ENCODE assay signal across 12 mouse cellular contexts in the genomic region with DNA sequence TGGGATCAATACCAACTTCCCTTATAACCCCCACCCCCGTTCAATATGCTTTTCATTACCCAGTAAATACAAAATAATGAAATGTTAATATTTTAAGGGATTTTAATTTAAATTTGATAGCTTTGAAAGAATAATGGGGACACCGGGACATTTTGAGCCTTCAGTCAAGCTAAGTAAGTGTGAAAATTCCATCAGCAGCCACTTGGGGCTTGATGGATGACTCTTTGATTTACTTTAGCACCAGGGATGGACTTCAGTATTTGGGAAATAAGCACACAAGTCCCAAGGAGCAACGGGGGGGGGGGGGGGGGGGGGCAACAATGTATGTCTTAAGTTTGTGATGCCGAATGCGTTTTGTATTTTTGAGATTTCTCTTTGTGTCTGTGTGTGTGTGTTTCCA. TPM values are rescaled to one million over a fixed set of nuclear protein-coding genes. Genes with fewer than 3 reads are reported as not detected.
A peak's percentile ranks its signal among the peaks of the same experiment; 100 is the strongest.
DNase-seq lines count a peak whose midpoint lies in the region; ATAC-seq and TF ChIP-seq lines count a peak whose summit lies in the region.
"Had no signal": no experiment of that assay in that cellular context is flagged by ENCODE, and none has a peak within 500 bp of the region (broad histone marks: within the 10 kb centered on the region; RNA-seq: fewer than 3 reads in every experiment).

No protein-coding gene starts in this region.

- no peak overlapping the region for H3K9ac ChIP-seq in hindbrain, embryonic 15.5 days
- H3K9ac ChIP-seq in intestine, postnatal 0 days (ENCODE audit: low read depth, low read length): no peak overlapping the region

- ATAC-seq in hindbrain, embryonic 15.5 days (ENCODE audit: low FRiP score, low read depth): no peak
- no peak for ATAC-seq in intestine, postnatal 0 days

- DNase-seq in hindbrain, embryonic 10.5 days (ENCODE audit: low spot score): no peak
- DNase-seq in retina, embryonic 14.5 days (ENCODE audit: low spot score): peak; percentile 31
- no peak for DNase-seq in retina, postnatal 1 day
- no peak for DNase-seq in adrenal gland, postnatal 36 days
- no peak for DNase-seq in thymus, postnatal 25 days
- no peak for DNase-seq in left cerebral cortex, postnatal 14 days (ENCODE audit: low spot score in 2 of 2)
- DNase-seq: adrenal gland, postnatal 10 days; gastrocnemius, postnatal 36 days; right cerebral cortex, postnatal 14 days had no signal

- peaks cover 29% of the 10 kb centered on the region for H3K4me1 ChIP-seq in hindbrain, embryonic 15.5 days (replicated peaks)
- peaks cover 52% of the 10 kb centered on the region for H3K4me1 ChIP-seq in hindbrain, embryonic 10.5 days (replicated peaks)
- H3K4me1 ChIP-seq in intestine, postnatal 0 days (replicated peaks; ENCODE audit: control insufficient read depth, insufficient read depth, low read length): peaks cover 8% of the 10 kb centered on the region; the same call in 1 of the 2 replicates

- WGBS in hindbrain, embryonic 15.5 days: 32% methylated on average over 5 of the region's 5 CpGs
- 36% methylated on average over 5 of the region's 5 CpGs for WGBS in hindbrain, embryonic 10.5 days
- 49% methylated on average over 5 of the region's 5 CpGs for WGBS in intestine, postnatal 0 days

- no peak overlapping the region for H3K27ac ChIP-seq in hindbrain, embryonic 15.5 days (replicated peaks)
- H3K27ac ChIP-seq in hindbrain, embryonic 10.5 days: no peak overlapping the region
- no peak overlapping the region for H3K27ac ChIP-seq in intestine, postnatal 0 days (ENCODE audit: low read depth, low read length)

- intact Hi-C loops in left cerebral cortex, postnatal 14 days (cut with DNase I): loop anchor here (5.0 kb wide), 4 partner anchors 34 to 459 kb away; no protein-coding TSS in a partner anchor

- H3K4me3 ChIP-seq in hindbrain, embryonic 15.5 days: peak overlapping the region; percentile 80; the same call in 1 of the 2 replicates
- H3K4me3 ChIP-seq in hindbrain, embryonic 10.5 days: no peak overlapping the region; the same call in 1 of the 2 replicates
- H3K4me3 ChIP-seq in intestine, postnatal 0 days (ENCODE audit: low read depth, low read length): peak overlapping the region; percentile 62

- H3K9me3 ChIP-seq in hindbrain, embryonic 15.5 days: no peaks in the 10 kb centered on the region
- H3K9me3 ChIP-seq in hindbrain, embryonic 10.5 days: no peaks in the 10 kb centered on the region
- H3K9me3 ChIP-seq in intestine, postnatal 0 days (ENCODE audit: control insufficient read depth): no peaks in the 10 kb centered on the region

- H3K27me3 ChIP-seq in hindbrain, embryonic 15.5 days: peaks cover 14% of the 10 kb centered on the region; the same call in 1 of the 2 replicates
- peaks cover 72% of the 10 kb centered on the region for H3K27me3 ChIP-seq in hindbrain, embryonic 10.5 days (ENCODE audit: insufficient read depth, poor library complexity, severe bottlenecking)
- H3K27me3 ChIP-seq in intestine, postnatal 0 days (replicated peaks; ENCODE audit: control insufficient read depth, insufficient read depth, low read length): no peaks in the 10 kb centered on the region

- 0 out of 2 replicates have a peak, but pooled peaks have one; percentile 9 for TF ChIP-seq CTCF in intestine, postnatal 0 days (IDR thresholded peaks at IDR 0.05; ENCODE audit: low read depth)

- no peaks in the 10 kb centered on the region for H3K36me3 ChIP-seq in hindbrain, embryonic 15.5 days
- H3K36me3 ChIP-seq in hindbrain, embryonic 10.5 days: no peaks in the 10 kb centered on the region
- peaks cover 19% of the 10 kb centered on the region for H3K36me3 ChIP-seq in intestine, postnatal 0 days (ENCODE audit: control insufficient read depth, insufficient read depth)

- H3K4me2 ChIP-seq in hindbrain, embryonic 15.5 days: peak overlapping the region; percentile 95
- H3K4me2 ChIP-seq in intestine, postnatal 0 days (replicated peaks; ENCODE audit: low read depth): peak overlapping the region; percentile 80

RNA-seq across cellular contexts. Expression of a gene that starts 3.1 kb away (rescaled TPM):
- 24.3 and 30.7 TPM in 2 replicates for polyA plus RNA-seq in hindbrain, embryonic 15.5 days (2015; fragmentation: Nextera tagmentation; extraction: Ambion mirVana)
- polyA plus RNA-seq in hindbrain, embryonic 10.5 days (2016; fragmentation: Nextera tagmentation; extraction: Ambion mirVana): 12.1 and 15.1 TPM in 2 replicates
- polyA plus RNA-seq in intestine, postnatal 0 days (2015; fragmentation: Nextera tagmentation; extraction: Ambion mirVana): 15.8 and 16.3 TPM in 2 replicates
- total RNA-seq in adrenal gland, postnatal 36 days (2021): 10 to 100 TPM; 26.4 to 27.1 TPM
- 10 to 100 TPM; 53.1 to 77.1 TPM for total RNA-seq in left cerebral cortex, postnatal 14 days (2021)
- total RNA-seq: megakaryocyte-erythroid progenitor cell, adult 5-6 weeks had no signal
